Mouse (Mus musculus): ENCODE measurements at regions not wholly inside any gene's neighbourhood (a gene's known extent, or its start where the extent isn't known, plus 50 kb on each side); places are given as distances from the start of the nearest gene placed in this dataset.

- Histone ChIP-seq H3ac (ENCODE audit: control insufficient read depth, insufficient read length) (no peak overlapping the region), H3K4me2 (ENCODE audit: low read depth) (no peak overlapping the region), H3K4me3 (no peak overlapping the region), H3K36me3 (ENCODE audit: control insufficient read depth, insufficient read depth) (no peaks in the 10 kb centered on the region), H3K79me2 (ENCODE audit: control insufficient read depth, insufficient read depth) (no peaks in the 10 kb centered on the region), H3K27me3 (ENCODE audit: control insufficient read depth, insufficient read depth, insufficient read length) (no peaks in the 10 kb centered on the region)
- TF ChIP-seq E2F4 (IDR thresholded peaks at IDR 0.05; ENCODE audit: insufficient read depth): no peak
- TF ChIP-seq POLR2AphosphoS2 (IDR thresholded peaks at IDR 0.05; ENCODE audit: insufficient read length, low read depth): no peak
- TF ChIP-seq MYOD1 (IDR thresholded peaks at IDR 0.05; ENCODE audit: control insufficient read depth in 1 of 3, insufficient read length in 2 of 3, low read depth in 2 of 3): no peak
- no peak for TF ChIP-seq MYOG (IDR thresholded peaks at IDR 0.05; ENCODE audit: control insufficient read depth in 1 of 3, insufficient read depth in 1 of 3, insufficient read length in 2 of 3, low read depth in 2 of 3)
- TF ChIP-seq TCF12 (IDR thresholded peaks at IDR 0.05; ENCODE audit: insufficient read depth, poor library complexity, severe bottlenecking): no peak
- TF ChIP-seq USF1 (IDR thresholded peaks at IDR 0.05; ENCODE audit: low read depth): no peak
- TF ChIP-seq CEBPB (IDR thresholded peaks at IDR 0.05; ENCODE audit: insufficient read depth, poor library complexity, severe bottlenecking): no peak
- no peak for TF ChIP-seq MAX (IDR thresholded peaks at IDR 0.05; ENCODE audit: low read depth)
- no peak for TF ChIP-seq POLR2A (IDR thresholded peaks at IDR 0.05; ENCODE audit: insufficient read length, low read depth)
- no peak for TF ChIP-seq SRF (IDR thresholded peaks at IDR 0.05; ENCODE audit: control insufficient read depth, insufficient read length, low read depth)
- TF ChIP-seq REST (IDR thresholded peaks at IDR 0.05; ENCODE audit: insufficient read depth, insufficient read length): no peak
- no peak for TF ChIP-seq TCF3 (IDR thresholded peaks at IDR 0.05; ENCODE audit: insufficient read length, low read depth)
These were observed 226.9 kb upstream of the Usp25 start for GRCm38 (mm10) chr16:76786405-76787155.

GRCm38 (mm10) chr16:76782656-76783055, 230.8 kb upstream of the Usp25 start:
- no peak overlapping the region for H3K4me2 ChIP-seq (ENCODE audit: low read depth)
- H3K36me3 ChIP-seq (ENCODE audit: control insufficient read depth, insufficient read depth): no peaks in the 10 kb centered on the region
- no peak overlapping the region for H3K4me3 ChIP-seq
- no peak overlapping the region for H3ac ChIP-seq (ENCODE audit: control insufficient read depth, insufficient read length)
- H3K27me3 ChIP-seq (ENCODE audit: control insufficient read depth, insufficient read depth, insufficient read length): no peaks in the 10 kb centered on the region
- H3K79me2 ChIP-seq (ENCODE audit: control insufficient read depth, insufficient read depth): no peaks in the 10 kb centered on the region
- TF ChIP-seq USF1 (IDR thresholded peaks at IDR 0.05; ENCODE audit: low read depth): no peak
- TF ChIP-seq SRF (IDR thresholded peaks at IDR 0.05; ENCODE audit: control insufficient read depth, insufficient read length, low read depth): no peak
- TF ChIP-seq CEBPB (IDR thresholded peaks at IDR 0.05; ENCODE audit: insufficient read depth, poor library complexity, severe bottlenecking): no peak
- TF ChIP-seq E2F4 (IDR thresholded peaks at IDR 0.05; ENCODE audit: insufficient read depth): no peak
- no peak for TF ChIP-seq MAX (IDR thresholded peaks at IDR 0.05; ENCODE audit: low read depth)
- TF ChIP-seq REST (IDR thresholded peaks at IDR 0.05; ENCODE audit: insufficient read depth, insufficient read length): no peak
- no peak for TF ChIP-seq TCF12 (IDR thresholded peaks at IDR 0.05; ENCODE audit: insufficient read depth, poor library complexity, severe bottlenecking)
- TF ChIP-seq MYOG (IDR thresholded peaks at IDR 0.05; ENCODE audit: control insufficient read depth in 1 of 3, insufficient read depth in 1 of 3, insufficient read length in 2 of 3, low read depth in 2 of 3): no peak
- TF ChIP-seq POLR2A (IDR thresholded peaks at IDR 0.05; ENCODE audit: insufficient read length, low read depth): no peak
- no peak for TF ChIP-seq MYOD1 (IDR thresholded peaks at IDR 0.05; ENCODE audit: control insufficient read depth in 1 of 3, insufficient read length in 2 of 3, low read depth in 2 of 3)
- no peak for TF ChIP-seq POLR2AphosphoS2 (IDR thresholded peaks at IDR 0.05; ENCODE audit: insufficient read length, low read depth)
- TF ChIP-seq TCF3 (IDR thresholded peaks at IDR 0.05; ENCODE audit: insufficient read length, low read depth): no peak

- Histone ChIP-seq H3K79me2 (ENCODE audit: control insufficient read depth, insufficient read depth) (no peaks in the 10 kb centered on the region), H3ac (ENCODE audit: control insufficient read depth, insufficient read length) (no peak overlapping the region), H3K4me3 (no peak overlapping the region), H3K4me2 (ENCODE audit: low read depth) (no peak overlapping the region), H3K36me3 (ENCODE audit: control insufficient read depth, insufficient read depth) (no peaks in the 10 kb centered on the region), H3K27me3 (ENCODE audit: control insufficient read depth, insufficient read depth, insufficient read length) (no peaks in the 10 kb centered on the region)
- TF ChIP-seq TCF3 (IDR thresholded peaks at IDR 0.05; ENCODE audit: insufficient read length, low read depth) (no peak), POLR2AphosphoS2 (IDR thresholded peaks at IDR 0.05; ENCODE audit: insufficient read length, low read depth) (no peak), REST (IDR thresholded peaks at IDR 0.05; ENCODE audit: insufficient read depth, insufficient read length) (no peak), MAX (IDR thresholded peaks at IDR 0.05; ENCODE audit: low read depth) (no peak), MYOG (IDR thresholded peaks at IDR 0.05; ENCODE audit: control insufficient read depth in 1 of 3, insufficient read depth in 1 of 3, insufficient read length in 2 of 3, low read depth in 2 of 3) (no peak), USF1 (IDR thresholded peaks at IDR 0.05; ENCODE audit: low read depth) (no peak), CEBPB (IDR thresholded peaks at IDR 0.05; ENCODE audit: insufficient read depth, poor library complexity, severe bottlenecking) (no peak), TCF12 (IDR thresholded peaks at IDR 0.05; ENCODE audit: insufficient read depth, poor library complexity, severe bottlenecking) (no peak), POLR2A (IDR thresholded peaks at IDR 0.05; ENCODE audit: insufficient read length, low read depth) (no peak), SRF (IDR thresholded peaks at IDR 0.05; ENCODE audit: control insufficient read depth, insufficient read length, low read depth) (no peak), E2F4 (IDR thresholded peaks at IDR 0.05; ENCODE audit: insufficient read depth) (no peak), MYOD1 (IDR thresholded peaks at IDR 0.05; ENCODE audit: control insufficient read depth in 1 of 3, insufficient read length in 2 of 3, low read depth in 2 of 3) (no peak)
These were observed 237.7 kb upstream of the Usp25 start for GRCm38 (mm10) chr16:76775790-76776189.

- no peak overlapping the region for H3K4me2 ChIP-seq (ENCODE audit: low read depth)
- no peaks in the 10 kb centered on the region for H3K79me2 ChIP-seq (ENCODE audit: control insufficient read depth, insufficient read depth)
- H3K4me3 ChIP-seq: no peak overlapping the region
- H3K36me3 ChIP-seq (ENCODE audit: control insufficient read depth, insufficient read depth): no peaks in the 10 kb centered on the region
- H3ac ChIP-seq (ENCODE audit: control insufficient read depth, insufficient read length): no peak overlapping the region
- H3K27me3 ChIP-seq (ENCODE audit: control insufficient read depth, insufficient read depth, insufficient read length): no peaks in the 10 kb centered on the region
- TF ChIP-seq MYOD1 (IDR thresholded peaks at IDR 0.05; ENCODE audit: control insufficient read depth in 1 of 3, insufficient read length in 2 of 3, low read depth in 2 of 3): no peak
- TF ChIP-seq E2F4 (IDR thresholded peaks at IDR 0.05; ENCODE audit: insufficient read depth): no peak
- TF ChIP-seq MYOG (IDR thresholded peaks at IDR 0.05; ENCODE audit: control insufficient read depth in 1 of 3, insufficient read depth in 1 of 3, insufficient read length in 2 of 3, low read depth in 2 of 3): no peak
- no peak for TF ChIP-seq POLR2AphosphoS2 (IDR thresholded peaks at IDR 0.05; ENCODE audit: insufficient read length, low read depth)
- TF ChIP-seq USF1 (IDR thresholded peaks at IDR 0.05; ENCODE audit: low read depth): no peak
- TF ChIP-seq POLR2A (IDR thresholded peaks at IDR 0.05; ENCODE audit: insufficient read length, low read depth): no peak
- no peak for TF ChIP-seq TCF12 (IDR thresholded peaks at IDR 0.05; ENCODE audit: insufficient read depth, poor library complexity, severe bottlenecking)
- no peak for TF ChIP-seq MAX (IDR thresholded peaks at IDR 0.05; ENCODE audit: low read depth)
- TF ChIP-seq CEBPB (IDR thresholded peaks at IDR 0.05; ENCODE audit: insufficient read depth, poor library complexity, severe bottlenecking): no peak
- no peak for TF ChIP-seq REST (IDR thresholded peaks at IDR 0.05; ENCODE audit: insufficient read depth, insufficient read length)
- TF ChIP-seq SRF (IDR thresholded peaks at IDR 0.05; ENCODE audit: control insufficient read depth, insufficient read length, low read depth): no peak
- no peak for TF ChIP-seq TCF3 (IDR thresholded peaks at IDR 0.05; ENCODE audit: insufficient read length, low read depth)
These were observed 239.5 kb upstream of the Usp25 start for GRCm38 (mm10) chr16:76774032-76774431.

All from myocyte (in vitro differentiated cells).